Mouse (Mus musculus) olfactory bulb, adult 2 months (tissue): ENCODE results near the gene Hivep3. TPM values are rescaled to one million over a fixed set of nuclear protein-coding genes. Genes with fewer than 3 reads are reported as not detected.
A peak's percentile ranks its signal among the peaks of the same experiment; 100 is the strongest.

Source experiments
- H3K27ac ChIP-seq: fragments of 200-500 bp; 2 replicates; pipeline ENCODE4 v1.5.1; 2012; ENCODE audit warnings: low read depth, low read length; ENCODE audit not compliant: insufficient read depth
- H3K4me1 ChIP-seq: fragments of 200-500 bp; 2 replicates; pipeline ENCODE4 v1.6.1; 2012; ENCODE audit warnings: low read length; ENCODE audit not compliant: control insufficient read depth, insufficient read depth
- H3K4me3 ChIP-seq: fragments of 200-500 bp; 2 replicates; pipeline ENCODE4 v1.5.1; 2012; ENCODE audit warnings: mild to moderate bottlenecking, low read depth, low read length, moderate library complexity; ENCODE audit not compliant: insufficient read depth
- CTCF ChIP-seq: fragments of 200-500 bp; IDR thresholded peaks from 2 replicates; pipeline ENCODE4 v1.5.1; 2012; ENCODE audit warnings: low read depth, mild to moderate bottlenecking, low read length, moderate library complexity; ENCODE audit not compliant: insufficient read depth
- POLR2A ChIP-seq: fragments of 200-500 bp; IDR thresholded peaks from 2 replicates; pipeline ENCODE4 v1.6.1; 2012; ENCODE audit warnings: mild to moderate bottlenecking, low read depth, low read length, moderate library complexity; ENCODE audit not compliant: insufficient read depth
- WGBS: fragments of 180-500 bp; shearing (Covaris S2); methylation state at CpG from one replicate; pipeline ENCODE4 v1.1.7; 2018; 5-methylcytosine and 5-hydroxymethylcytosine counted together
- polyA plus RNA-seq: library from polyadenylated mRNA; stranded (reverse); fragments of >200 nt; gene quantifications from 2 replicates; pipeline ENCODE4 v1.2.4, GENCODE M21; 2012; ENCODE audit warnings: low replicate concordance; ENCODE audit not compliant: missing spikeins, insufficient read depth, insufficient read length

The Hivep3 gene
- polyA plus RNA-seq, 1 experiment = 55.7 TPM

- Histone ChIP-seq H3K4me3 (no peak overlapping the region), H3K27ac (peak overlapping the region; percentile 87), H3K4me1 (peaks cover 30% of the 10 kb centered on the region)
- 38% methylated on average over 16 of the region's 16 CpGs for WGBS
- no peak for TF ChIP-seq CTCF
- no peak for TF ChIP-seq POLR2A
Measured at GRCm38 (mm10) chr4:119901556-119902491, 168.2 kb downstream of the Hivep3 start.

- TF ChIP-seq CTCF (no peak), POLR2A (no peak)
- H3K4me3 ChIP-seq = no peak overlapping the region
- H3K27ac ChIP-seq = 0 out of 2 replicates have a peak overlapping the region, but pooled peaks have one; percentile 23
- H3K4me1 ChIP-seq = peaks cover 24% of the 10 kb centered on the region
Measured at GRCm38 (mm10) chr4:119903328-119903727, 169.7 kb downstream of the Hivep3 start.

- Histone ChIP-seq H3K4me1 (peaks cover 29% of the 10 kb centered on the region), H3K4me3 (no peak overlapping the region), H3K27ac (0 out of 2 replicates have a peak overlapping the region, but pooled peaks have one; percentile 23)
- 83% methylated on average over 1 of the region's 1 CpGs for WGBS
- TF ChIP-seq CTCF (no peak), POLR2A (no peak)
Measured at GRCm38 (mm10) chr4:119903806-119904205, 170.2 kb downstream of the Hivep3 start.

GRCm38 (mm10) chr4:119904296-119904695 lies 170.7 kb downstream of the Hivep3 start:
- no peak overlapping the region for H3K27ac ChIP-seq
- no peak overlapping the region for H3K4me3 ChIP-seq
- TF ChIP-seq POLR2A (no peak), CTCF (no peak)
- WGBS = 66% methylated on average over 4 of the region's 4 CpGs
- H3K4me1 ChIP-seq = peaks cover 32% of the 10 kb centered on the region

- WGBS = 89% methylated on average over 4 of the region's 4 CpGs
- peaks cover 34% of the 10 kb centered on the region for H3K4me1 ChIP-seq
- no peak for TF ChIP-seq POLR2A
- no peak for TF ChIP-seq CTCF
- H3K4me3 ChIP-seq = no peak overlapping the region
- H3K27ac ChIP-seq = no peak overlapping the region
Measured at GRCm38 (mm10) chr4:119907106-119907505, 173.5 kb downstream of the Hivep3 start.

GRCm38 (mm10) chr4:119911071-119911904 lies 177.7 kb downstream of the Hivep3 start:
- H3K4me3 ChIP-seq = no peak overlapping the region
- H3K4me1 ChIP-seq = peaks cover 32% of the 10 kb centered on the region
- H3K27ac ChIP-seq = no peak overlapping the region
- WGBS = 72% methylated on average over 13 of the region's 13 CpGs
- TF ChIP-seq POLR2A (no peak), CTCF (no peak)

- Histone ChIP-seq H3K27ac (no peak overlapping the region), H3K4me3 (no peak overlapping the region), H3K4me1 (peaks cover 32% of the 10 kb centered on the region)
- TF ChIP-seq CTCF (no peak), POLR2A (no peak)
- WGBS = 81% methylated on average over 2 of the region's 2 CpGs
Measured at GRCm38 (mm10) chr4:119912216-119912615, 178.6 kb downstream of the Hivep3 start.

GRCm38 (mm10) chr4:119914194-119914593 lies 180.6 kb downstream of the Hivep3 start:
- no peak overlapping the region for H3K4me3 ChIP-seq
- H3K4me1 ChIP-seq = peaks cover 23% of the 10 kb centered on the region
- TF ChIP-seq POLR2A (no peak), CTCF (no peak)
- 22% methylated on average over 4 of the region's 4 CpGs for WGBS
- H3K27ac ChIP-seq = no peak overlapping the region

GRCm38 (mm10) chr4:119915069-119915468 lies 181.5 kb downstream of the Hivep3 start:
- H3K27ac ChIP-seq = no peak overlapping the region
- whole genome bisulfite sequencing = 89% methylated on average over 2 of the region's 2 CpGs
- TF ChIP-seq CTCF = no peak
- TF ChIP-seq POLR2A = no peak

More at GRCm38 (mm10) chr4:119915069-119915468, 181.5 kb downstream of the Hivep3 start:
- peaks cover 23% of the 10 kb centered on the region for H3K4me1 ChIP-seq
- no peak overlapping the region for H3K4me3 ChIP-seq
